Mouse (Mus musculus) lung, embryonic 14.5 days (tissue): ENCODE measurements around the gene Cenpc1. TPM values are rescaled to one million over a fixed set of nuclear protein-coding genes. Genes with fewer than 3 reads are reported as not detected.

Experiments used
- ATAC-seq: fragments of 200-750 bp; cut with Nextera tagmentation; 2 replicates; pipeline ENCODE4 v1.8.0; 2017; ENCODE audit warnings: mild to moderate bottlenecking, moderate TSS enrichment, moderate library complexity; ENCODE audit not compliant: insufficient read depth
- DNase-seq: peaks from one replicate; pipeline ENCODE4 v3.0.0-alpha.2; 2015
- H3K27ac ChIP-seq: fragments of 300-500 bp; sonication (generic); 2 replicates; pipeline ENCODE4 v1.5.1; 2014; ENCODE audit warnings: low read depth, mild to moderate bottlenecking, moderate library complexity
- H3K27me3 ChIP-seq: fragments of 300-500 bp; sonication (generic); 2 replicates; pipeline ENCODE4 v1.6.1; 2014; ENCODE audit warnings: low read length, control low read depth; ENCODE audit not compliant: insufficient read depth
- H3K36me3 ChIP-seq: fragments of 300-500 bp; sonication (generic); 2 replicates; pipeline ENCODE4 v1.6.1; 2014; ENCODE audit warnings: control low read depth; ENCODE audit not compliant: insufficient read depth
- H3K4me1 ChIP-seq: fragments of 300-500 bp; sonication (generic); 2 replicates; pipeline ENCODE4 v1.6.1; 2014; ENCODE audit warnings: antibody characterized with exemption, control low read depth; ENCODE audit not compliant: insufficient read depth
- H3K4me2 ChIP-seq: fragments of 300-500 bp; sonication (generic); 2 replicates; pipeline ENCODE4 v1.6.1; 2014; ENCODE audit warnings: mild to moderate bottlenecking
- H3K4me3 ChIP-seq: fragments of 300-500 bp; sonication (generic); 2 replicates; pipeline ENCODE4 v1.5.1; 2014; ENCODE audit warnings: low read depth, low read length
- H3K9ac ChIP-seq: fragments of 300-500 bp; sonication (generic); 2 replicates; pipeline ENCODE4 v1.6.1; 2014
- H3K9me3 ChIP-seq: fragments of 300-500 bp; sonication (generic); 2 replicates; pipeline ENCODE4 v1.6.1; 2016; ENCODE audit warnings: low read depth, low read length, control low read depth
- CTCF ChIP-seq: IDR thresholded peaks from 2 replicates; pipeline ENCODE4 v1.5.1; 2016; ENCODE audit warnings: antibody characterized with exemption, low read depth
- WGBS: fragments of 180-500 bp; shearing (Covaris S2); extraction: QIAGEN DNeasy Blood & Tissue Kit; methylation state at CpG from one replicate; pipeline ENCODE4 v1.1.7; 2014; 5-methylcytosine and 5-hydroxymethylcytosine counted together
- polyA plus RNA-seq: library from polyadenylated mRNA; unstranded; fragments of >200 nt; fragmentation: Nextera tagmentation; extraction: Ambion mirVana; gene quantifications from 2 replicates; pipeline ENCODE4 v1.2.1, GENCODE M21; 2014

Gene Cenpc1
- polyA plus RNA-seq, 1 experiment from 2014 or later: 38.3 TPM

GRCm38 (mm10) chr5:85996545-85997510 lies 68.6 kb downstream of the Cenpc1 start:
- WGBS: 83% methylated on average over 6 of the region's 6 CpGs
- DNase-seq (no peak), ATAC-seq (no peak)
- no peaks in the 10 kb centered on the region for H3K27me3 ChIP-seq
- H3K4me3 ChIP-seq: no peak overlapping the region
- H3K4me2 ChIP-seq: no peak overlapping the region
- H3K9ac ChIP-seq: no peak overlapping the region
- no peaks in the 10 kb centered on the region for H3K36me3 ChIP-seq
- no peak overlapping the region for H3K27ac ChIP-seq
- no peak for TF ChIP-seq CTCF
- H3K9me3 ChIP-seq: no peaks in the 10 kb centered on the region
- no peaks in the 10 kb centered on the region for H3K4me1 ChIP-seq

GRCm38 (mm10) chr5:85994551-85994950 lies 70.8 kb downstream of the Cenpc1 start:
- Histone ChIP-seq H3K27ac (no peak overlapping the region), H3K4me1 (no peaks in the 10 kb centered on the region), H3K9ac (no peak overlapping the region), H3K27me3 (no peaks in the 10 kb centered on the region), H3K4me3 (no peak overlapping the region), H3K9me3 (no peaks in the 10 kb centered on the region), H3K4me2 (no peak overlapping the region), H3K36me3 (no peaks in the 10 kb centered on the region)
- ATAC-seq: no peak
- peak; percentile 35 for TF ChIP-seq CTCF
- 31% methylated on average over 1 of the region's 1 CpGs for WGBS
- DNase-seq: peak; percentile 74

GRCm38 (mm10) chr5:85992805-85993721 lies 72.3 kb downstream of the Cenpc1 start:
- ATAC-seq (peak; percentile 31; the same call in 1 of the 2 replicates), DNase-seq (no peak)
- Histone ChIP-seq H3K4me1 (no peaks in the 10 kb centered on the region), H3K9ac (no peak overlapping the region), H3K9me3 (no peaks in the 10 kb centered on the region), H3K4me3 (no peak overlapping the region), H3K36me3 (no peaks in the 10 kb centered on the region), H3K27me3 (no peaks in the 10 kb centered on the region), H3K27ac (no peak overlapping the region), H3K4me2 (no peak overlapping the region)
- no peak for TF ChIP-seq CTCF
- 80% methylated on average over 4 of the region's 4 CpGs for WGBS

- no peaks in the 10 kb centered on the region for H3K4me1 ChIP-seq
- H3K9me3 ChIP-seq: no peaks in the 10 kb centered on the region
- no peaks in the 10 kb centered on the region for H3K27me3 ChIP-seq
- H3K4me2 ChIP-seq: no peak overlapping the region
- H3K36me3 ChIP-seq: no peaks in the 10 kb centered on the region
- peak; percentile 76 for DNase-seq
- WGBS: 32% methylated on average over 1 of the region's 1 CpGs
- ATAC-seq: no peak
- no peak overlapping the region for H3K4me3 ChIP-seq
- peak; percentile 58 for TF ChIP-seq CTCF
- H3K9ac ChIP-seq: no peak overlapping the region
- no peak overlapping the region for H3K27ac ChIP-seq
Observed at GRCm38 (mm10) chr5:85992055-85992454, 73.3 kb downstream of the Cenpc1 start.

GRCm38 (mm10) chr5:85987516-85987863 lies 77.9 kb downstream of the Cenpc1 start:
- no peak for ATAC-seq
- 83% methylated on average over 2 of the region's 2 CpGs for WGBS
- DNase-seq: no peak
- no peaks in the 10 kb centered on the region for H3K4me1 ChIP-seq
- no peak overlapping the region for H3K4me3 ChIP-seq
- no peak overlapping the region for H3K9ac ChIP-seq
- no peaks in the 10 kb centered on the region for H3K9me3 ChIP-seq
- no peaks in the 10 kb centered on the region for H3K36me3 ChIP-seq
- H3K4me2 ChIP-seq: no peak overlapping the region
- TF ChIP-seq CTCF: no peak
- no peaks in the 10 kb centered on the region for H3K27me3 ChIP-seq
- H3K27ac ChIP-seq: no peak overlapping the region

GRCm38 (mm10) chr5:85986734-85987515 lies 78.5 kb downstream of the Cenpc1 start:
- H3K4me2 ChIP-seq: no peak overlapping the region
- no peak for TF ChIP-seq CTCF
- no peak overlapping the region for H3K9ac ChIP-seq
- DNase-seq (peak; percentile 73), ATAC-seq (peak; percentile 69)
- H3K27ac ChIP-seq: no peak overlapping the region
- no peak overlapping the region for H3K4me3 ChIP-seq
- WGBS: 44% methylated on average over 4 of the region's 4 CpGs
- no peaks in the 10 kb centered on the region for H3K4me1 ChIP-seq
- no peaks in the 10 kb centered on the region for H3K36me3 ChIP-seq
- no peaks in the 10 kb centered on the region for H3K27me3 ChIP-seq
- H3K9me3 ChIP-seq: no peaks in the 10 kb centered on the region
